Mouse (Mus musculus): Measurements from ENCODE around the gene Mettl8. TPM values are rescaled to one million over a fixed set of nuclear protein-coding genes. Genes with fewer than 3 reads are reported as not detected.

The Mettl8 gene
- polyA plus RNA-seq, 1 experiment = 1.4 TPM

DNA sequence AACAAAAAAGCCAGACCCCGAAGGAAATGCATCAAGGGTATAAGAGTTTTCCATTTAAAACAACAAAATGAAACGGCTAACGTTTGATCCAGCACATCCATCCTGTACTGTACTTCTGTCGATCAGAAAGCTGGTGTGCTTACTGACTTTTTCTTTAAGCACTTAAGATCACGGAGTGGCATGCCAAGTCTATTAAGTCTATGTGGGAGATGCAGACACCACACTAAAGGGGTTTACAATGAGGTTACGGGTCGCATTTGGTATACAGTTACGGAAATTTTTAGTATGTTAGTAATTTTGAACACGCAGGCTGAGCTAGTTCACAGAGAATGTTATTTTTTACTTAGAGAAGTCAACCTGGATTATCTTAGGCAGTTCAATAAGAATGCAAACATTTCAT is 667 bp downstream of the Mettl8 start:
- no peak overlapping the region for H3K27ac ChIP-seq (ENCODE audit: insufficient read depth, low read depth, low read length)

DNA sequence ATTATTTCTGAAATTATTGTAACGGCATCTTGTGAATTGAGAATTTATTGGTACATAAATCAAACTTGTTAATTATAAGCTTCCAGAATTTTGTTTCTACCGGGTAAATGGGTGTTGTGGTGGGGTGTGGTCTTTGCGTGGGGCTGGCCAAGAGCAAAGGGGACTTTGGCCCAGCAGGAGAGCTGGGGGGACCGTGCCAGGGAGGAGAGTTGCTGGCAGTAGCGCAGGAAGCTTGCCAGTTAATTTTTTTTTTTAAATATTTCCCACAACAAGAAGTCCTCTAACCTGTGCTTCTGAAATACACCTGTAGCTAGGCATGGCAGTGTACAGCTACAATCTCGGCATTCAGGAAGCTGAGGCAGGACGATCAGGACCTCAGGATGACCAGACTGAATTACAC is 4.9 kb downstream of the Mettl8 start:
- Histone ChIP-seq H3K4me1 (ENCODE audit: control insufficient read depth, insufficient read depth, insufficient read length, low read length) (no peaks in the 10 kb centered on the region), H3K27me3 (ENCODE audit: control insufficient read depth, insufficient read depth, low read length) (no peaks in the 10 kb centered on the region), H3K4me3 (ENCODE audit: low read depth, low read length) (peak overlapping the region; percentile 15; the same call in 1 of the 2 replicates), H3K36me3 (ENCODE audit: control insufficient read depth, insufficient read depth, low read length) (no peaks in the 10 kb centered on the region), H3K27ac (ENCODE audit: insufficient read depth, low read depth, low read length) (no peak overlapping the region)
- WGBS = 41% methylated on average over 7 of the region's 7 CpGs
- TF ChIP-seq POLR2A (IDR thresholded peaks at IDR 0.05; ENCODE audit: low read depth, low read length) (no peak), CTCF (IDR thresholded peaks at IDR 0.05; ENCODE audit: extremely low read depth, insufficient read length, insufficient replicate concordance, low read depth, low read length) (no peak)

More for the DNA sequence above, 667 bp downstream of the Mettl8 start:
- no peaks in the 10 kb centered on the region for H3K36me3 ChIP-seq (ENCODE audit: control insufficient read depth, insufficient read depth, low read length)
- no peaks in the 10 kb centered on the region for H3K4me1 ChIP-seq (ENCODE audit: control insufficient read depth, insufficient read depth, insufficient read length, low read length)
- H3K4me3 ChIP-seq (ENCODE audit: low read depth, low read length) = peak overlapping the region; percentile 82; the same call in 1 of the 2 replicates
- TF ChIP-seq POLR2A (IDR thresholded peaks at IDR 0.05; ENCODE audit: low read depth, low read length) (no peak), CTCF (IDR thresholded peaks at IDR 0.05; ENCODE audit: extremely low read depth, insufficient read length, insufficient replicate concordance, low read depth, low read length) (no peak)
- WGBS = 17% methylated on average over 9 of the region's 9 CpGs
- H3K27me3 ChIP-seq (ENCODE audit: control insufficient read depth, insufficient read depth, low read length) = no peaks in the 10 kb centered on the region

DNA sequence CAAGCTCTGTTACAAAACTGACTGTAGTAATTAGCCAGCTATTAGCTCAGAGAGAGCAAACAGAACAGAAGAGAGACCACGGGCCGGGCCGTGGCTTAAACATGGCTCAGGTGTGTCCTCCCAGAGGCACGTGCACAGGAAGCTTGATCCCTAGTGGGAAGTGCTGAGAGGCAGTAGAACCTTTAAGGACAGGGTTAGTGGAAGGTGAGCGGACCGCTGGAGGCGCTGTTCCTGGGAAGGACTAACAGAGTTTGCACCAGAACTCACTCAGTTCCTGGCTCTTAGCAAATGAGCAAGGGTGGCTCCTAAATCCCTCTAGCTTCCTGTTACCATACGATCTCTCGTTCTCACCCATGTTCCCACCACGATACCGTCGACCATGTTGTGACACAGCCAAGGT is 6.5 kb downstream of the Mettl8 start:
- WGBS = 53% methylated on average over 12 of the region's 12 CpGs
- TF ChIP-seq CTCF (IDR thresholded peaks at IDR 0.05; ENCODE audit: extremely low read depth, insufficient read length, insufficient replicate concordance, low read depth, low read length) (peak; percentile 20; the same call in 1 of the 2 replicates), POLR2A (IDR thresholded peaks at IDR 0.05; ENCODE audit: low read depth, low read length) (no peak)
- Histone ChIP-seq H3K36me3 (ENCODE audit: control insufficient read depth, insufficient read depth, low read length) (no peaks in the 10 kb centered on the region), H3K27ac (ENCODE audit: insufficient read depth, low read depth, low read length) (no peak overlapping the region), H3K4me3 (ENCODE audit: low read depth, low read length) (no peak overlapping the region), H3K4me1 (ENCODE audit: control insufficient read depth, insufficient read depth, insufficient read length, low read length) (no peaks in the 10 kb centered on the region), H3K27me3 (ENCODE audit: control insufficient read depth, insufficient read depth, low read length) (no peaks in the 10 kb centered on the region)

DNA sequence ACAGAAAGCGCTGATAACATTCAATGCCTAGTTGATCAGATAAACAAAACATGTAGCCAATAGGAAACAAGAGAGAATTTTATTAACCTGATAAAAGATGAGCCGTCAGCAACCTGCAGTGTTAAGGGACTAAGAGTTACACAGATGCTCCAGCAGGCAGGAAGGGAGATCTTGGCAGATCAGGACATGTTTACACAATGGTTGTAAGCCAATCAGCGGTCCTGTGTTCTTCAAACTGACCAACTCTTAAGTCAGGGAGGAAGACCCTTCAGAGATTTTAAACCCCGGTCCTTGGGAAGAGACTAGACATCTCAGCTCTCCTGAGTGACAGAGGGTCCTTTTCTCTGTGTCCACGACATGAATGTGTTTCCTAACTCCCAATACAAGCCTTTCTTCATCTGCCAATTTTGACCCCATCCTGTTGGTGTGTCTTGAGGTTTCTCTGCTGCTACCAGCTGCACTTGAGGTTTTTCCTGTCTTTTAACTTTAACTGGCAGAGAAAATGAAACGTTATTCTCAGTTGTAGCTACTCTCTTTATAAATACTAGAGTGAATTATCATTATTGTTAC is 8.5 kb downstream of the Mettl8 start:
- Histone ChIP-seq H3K27ac (ENCODE audit: insufficient read depth, low read depth, low read length) (no peak overlapping the region), H3K4me3 (ENCODE audit: low read depth, low read length) (no peak overlapping the region), H3K4me1 (ENCODE audit: control insufficient read depth, insufficient read depth, insufficient read length, low read length) (no peaks in the 10 kb centered on the region), H3K27me3 (ENCODE audit: control insufficient read depth, insufficient read depth, low read length) (no peaks in the 10 kb centered on the region), H3K36me3 (ENCODE audit: control insufficient read depth, insufficient read depth, low read length) (no peaks in the 10 kb centered on the region)
- no peak for TF ChIP-seq POLR2A (IDR thresholded peaks at IDR 0.05; ENCODE audit: low read depth, low read length)
- no peak for TF ChIP-seq CTCF (IDR thresholded peaks at IDR 0.05; ENCODE audit: extremely low read depth, insufficient read length, insufficient replicate concordance, low read depth, low read length)
- WGBS = 58% methylated on average over 6 of the region's 6 CpGs

DNA sequence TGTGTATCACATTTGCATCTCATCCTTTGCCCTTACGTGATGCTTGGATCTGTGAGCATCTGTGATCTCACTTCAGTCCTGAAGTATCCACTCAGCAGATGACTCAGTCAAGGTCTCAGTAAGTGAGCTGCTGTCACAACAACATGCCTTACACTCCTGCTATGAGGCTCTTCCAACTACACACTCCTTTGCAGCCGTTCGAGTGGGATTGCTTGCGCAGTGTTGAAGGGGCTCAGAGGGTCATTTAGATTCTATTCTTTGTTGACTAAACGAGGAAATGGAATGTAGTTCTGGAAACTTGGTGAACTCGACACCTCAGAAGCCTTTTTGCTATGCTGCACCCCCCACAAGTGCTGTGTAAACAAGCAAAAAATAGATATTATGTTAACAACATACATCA is 9.2 kb downstream of the Mettl8 start:
- no peaks in the 10 kb centered on the region for H3K27me3 ChIP-seq (ENCODE audit: control insufficient read depth, insufficient read depth, low read length)
- H3K27ac ChIP-seq (ENCODE audit: insufficient read depth, low read depth, low read length) = no peak overlapping the region
- no peak overlapping the region for H3K4me3 ChIP-seq (ENCODE audit: low read depth, low read length)
- TF ChIP-seq CTCF (IDR thresholded peaks at IDR 0.05; ENCODE audit: extremely low read depth, insufficient read length, insufficient replicate concordance, low read depth, low read length) (no peak), POLR2A (IDR thresholded peaks at IDR 0.05; ENCODE audit: low read depth, low read length) (no peak)
- no peaks in the 10 kb centered on the region for H3K36me3 ChIP-seq (ENCODE audit: control insufficient read depth, insufficient read depth, low read length)
- H3K4me1 ChIP-seq (ENCODE audit: control insufficient read depth, insufficient read depth, insufficient read length, low read length) = no peaks in the 10 kb centered on the region
- WGBS = 61% methylated on average over 6 of the region's 6 CpGs

DNA sequence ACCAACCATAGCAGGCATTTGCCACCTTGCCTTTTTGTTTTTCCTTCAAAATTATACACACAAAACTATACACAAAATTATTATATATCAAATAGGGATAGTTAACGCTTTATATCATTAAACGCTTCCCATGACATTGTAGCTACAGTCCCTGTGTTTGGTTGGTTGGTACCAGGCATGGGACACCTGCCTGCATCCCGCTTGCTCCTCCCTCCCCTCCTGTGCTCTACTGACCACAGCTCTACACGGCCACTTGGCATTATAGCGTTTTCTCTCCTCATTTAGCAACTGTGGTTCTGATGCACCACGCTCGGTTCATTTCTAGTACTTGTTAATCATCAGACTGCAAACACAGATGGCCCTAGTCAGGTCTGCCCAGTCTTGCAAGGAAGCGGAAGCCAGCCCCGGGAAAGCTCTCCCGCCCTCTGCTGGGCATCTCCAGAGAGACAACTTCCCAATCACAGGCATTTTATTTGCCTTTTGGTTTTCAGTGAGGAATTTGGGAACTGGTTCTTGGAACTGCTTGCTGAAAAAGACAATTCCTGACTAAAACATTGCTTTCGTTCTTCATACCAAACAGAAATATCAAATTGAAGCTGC is 15.8 kb downstream of the Mettl8 start:
- Histone ChIP-seq H3K4me1 (ENCODE audit: control insufficient read depth, insufficient read depth, insufficient read length, low read length) (peaks cover 2% of the 10 kb centered on the region; the same call in 1 of the 2 replicates), H3K27me3 (ENCODE audit: control insufficient read depth, insufficient read depth, low read length) (no peaks in the 10 kb centered on the region), H3K4me3 (ENCODE audit: low read depth, low read length) (no peak overlapping the region), H3K27ac (ENCODE audit: insufficient read depth, low read depth, low read length) (no peak overlapping the region), H3K36me3 (ENCODE audit: control insufficient read depth, insufficient read depth, low read length) (no peaks in the 10 kb centered on the region)
- 31% methylated on average over 11 of the region's 11 CpGs for WGBS
- no peak for TF ChIP-seq POLR2A (IDR thresholded peaks at IDR 0.05; ENCODE audit: low read depth, low read length)
- TF ChIP-seq CTCF (IDR thresholded peaks at IDR 0.05; ENCODE audit: extremely low read depth, insufficient read length, insufficient replicate concordance, low read depth, low read length) = peak; percentile 85

DNA sequence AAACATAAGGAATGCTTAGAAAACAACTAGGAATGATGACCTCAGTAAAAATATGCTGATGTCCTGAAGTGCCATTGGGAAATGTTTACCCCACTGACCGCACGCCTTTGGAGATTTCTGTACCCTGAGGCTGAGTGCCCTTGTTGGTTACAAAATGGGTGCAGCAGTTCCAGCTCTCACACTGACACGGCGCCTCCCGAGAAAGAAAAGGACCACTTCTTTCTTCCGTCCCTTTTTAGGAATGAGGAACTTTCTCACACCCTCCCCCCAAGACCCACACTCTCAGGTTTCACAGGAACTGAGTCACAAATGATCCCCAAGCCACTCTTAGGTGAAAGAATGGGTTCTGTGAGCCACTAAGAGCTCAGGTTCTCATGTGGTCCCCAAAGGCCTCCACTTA is 17.9 kb downstream of the Mettl8 start:
- TF ChIP-seq POLR2A (IDR thresholded peaks at IDR 0.05; ENCODE audit: low read depth, low read length) (no peak), CTCF (IDR thresholded peaks at IDR 0.05; ENCODE audit: extremely low read depth, insufficient read length, insufficient replicate concordance, low read depth, low read length) (no peak)
- Histone ChIP-seq H3K27me3 (ENCODE audit: control insufficient read depth, insufficient read depth, low read length) (no peaks in the 10 kb centered on the region), H3K4me1 (ENCODE audit: control insufficient read depth, insufficient read depth, insufficient read length, low read length) (peaks cover 2% of the 10 kb centered on the region; the same call in 1 of the 2 replicates), H3K36me3 (ENCODE audit: control insufficient read depth, insufficient read depth, low read length) (no peaks in the 10 kb centered on the region), H3K27ac (ENCODE audit: insufficient read depth, low read depth, low read length) (no peak overlapping the region), H3K4me3 (ENCODE audit: low read depth, low read length) (no peak overlapping the region)
- WGBS = 87% methylated on average over 6 of the region's 6 CpGs

Measured in small intestine, adult 2 months (tissue).